In the genomic region with DNA sequence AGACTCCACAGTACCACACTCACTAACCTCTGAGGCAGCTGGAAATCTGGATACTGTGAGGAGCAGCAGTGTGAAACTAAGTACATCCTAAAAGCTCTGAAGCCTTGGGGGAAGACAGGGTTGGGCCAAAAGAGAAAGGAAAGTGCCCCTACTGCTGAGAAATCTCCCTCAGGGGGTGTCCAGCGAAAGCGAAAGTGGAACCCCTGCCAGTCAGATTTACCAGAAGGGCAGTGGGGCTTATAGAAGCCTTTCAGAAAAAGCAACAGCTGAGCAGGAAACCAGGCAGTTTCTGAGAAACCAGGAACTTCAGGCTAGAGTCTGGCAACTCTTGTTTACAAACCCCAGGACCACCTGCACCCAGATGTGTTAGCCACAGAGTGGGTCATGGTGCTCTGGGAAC, we compare ENCODE assay signal across 9 mouse cellular contexts.
A peak's percentile ranks its signal among the peaks of the same experiment; 100 is the strongest.
DNase-seq lines count a peak whose midpoint lies in the region; ATAC-seq and TF ChIP-seq lines count a peak whose summit lies in the region.
"Had no signal": no experiment of that assay in that cellular context is flagged by ENCODE, and none has a peak within 500 bp of the region (broad histone marks: within the 10 kb centered on the region; RNA-seq: fewer than 3 reads in every experiment).

No protein-coding gene starts in this region.

- H3K4me2 ChIP-seq in embryonic facial prominence, embryonic 15.5 days (replicated peaks): 0 out of 2 replicates have a peak overlapping the region, but pooled peaks have one; percentile 4
- no peak overlapping the region for H3K4me2 ChIP-seq in kidney, embryonic 15.5 days
- H3K4me2 ChIP-seq in myocyte (ENCODE audit: low read depth): peak overlapping the region; percentile 57
- H3K4me2 ChIP-seq: hindbrain, embryonic 15.5 days had no signal

- H3K4me3 ChIP-seq in layer of hippocampus, adult 2 months: no peak overlapping the region
- H3K4me3 ChIP-seq in embryonic facial prominence, embryonic 15.5 days (replicated peaks): no peak overlapping the region
- no peak overlapping the region for H3K4me3 ChIP-seq in kidney, embryonic 15.5 days (replicated peaks)
- no peak overlapping the region for H3K4me3 ChIP-seq in myocyte
- H3K4me3 ChIP-seq: hindbrain, embryonic 15.5 days had no signal

- no peak for ATAC-seq in embryonic facial prominence, embryonic 15.5 days (ENCODE audit: insufficient number of reproducible peaks, low FRiP score, low TSS enrichment, low read depth)
- ATAC-seq in kidney, embryonic 15.5 days (replicated peaks; ENCODE audit: low FRiP score): no peak

- peak overlapping the region; percentile 70 for H3K27ac ChIP-seq in layer of hippocampus, adult 2 months
- no peak overlapping the region for H3K27ac ChIP-seq in embryonic facial prominence, embryonic 15.5 days (replicated peaks)
- H3K27ac ChIP-seq in kidney, embryonic 15.5 days: peak overlapping the region; percentile 58
- H3K27ac ChIP-seq: hindbrain, embryonic 15.5 days had no signal

- no peaks in the 10 kb centered on the region for H3K79me2 ChIP-seq in myocyte (ENCODE audit: control insufficient read depth, insufficient read depth)

- no peaks in the 10 kb centered on the region for H3K9me3 ChIP-seq in embryonic facial prominence, embryonic 15.5 days (replicated peaks)
- H3K9me3 ChIP-seq in kidney, embryonic 15.5 days (replicated peaks): no peaks in the 10 kb centered on the region
- H3K9me3 ChIP-seq: hindbrain, embryonic 15.5 days had no signal

- TF ChIP-seq CTCF in layer of hippocampus, adult 2 months (conservative IDR thresholded peaks at IDR 0.05): no peak

- H3ac ChIP-seq in myocyte (ENCODE audit: control insufficient read depth, insufficient read length): no peak overlapping the region

- H3K9ac ChIP-seq in embryonic facial prominence, embryonic 15.5 days: no peak overlapping the region
- no peak overlapping the region for H3K9ac ChIP-seq in kidney, embryonic 15.5 days
- H3K9ac ChIP-seq: hindbrain, embryonic 15.5 days had no signal

- no peak for DNase-seq in layer of hippocampus, adult 2 months (ENCODE audit: low spot score in 2 of 2)
- no peak for DNase-seq in layer of hippocampus, adult 18-20 months (ENCODE audit: low spot score in 2 of 2)
- DNase-seq in cerebellum, postnatal 14 days: no peak
- no peak for DNase-seq in embryo, embryonic 10.5 days (ENCODE audit: low spot score)
- no peak for DNase-seq in frontal cortex, postnatal 36 days (ENCODE audit: low spot score in 2 of 2)

- H3K4me1 ChIP-seq in embryonic facial prominence, embryonic 15.5 days: 0 out of 2 replicates have a peak, but pooled peaks cover 7% of the 10 kb centered on the region
- peaks cover 12% of the 10 kb centered on the region; the same call in 1 of the 2 replicates for H3K4me1 ChIP-seq in kidney, embryonic 15.5 days
- H3K4me1 ChIP-seq: hindbrain, embryonic 15.5 days had no signal

- 22% methylated on average over 2 of the region's 2 CpGs for WGBS in embryonic facial prominence, embryonic 15.5 days
- 76% methylated on average over 2 of the region's 2 CpGs for WGBS in kidney, embryonic 15.5 days

- H3K27me3 ChIP-seq in embryonic facial prominence, embryonic 15.5 days: no peaks in the 10 kb centered on the region
- no peaks in the 10 kb centered on the region for H3K27me3 ChIP-seq in kidney, embryonic 15.5 days
- no peaks in the 10 kb centered on the region for H3K27me3 ChIP-seq in myocyte (ENCODE audit: control insufficient read depth, insufficient read depth, insufficient read length)
- H3K27me3 ChIP-seq: hindbrain, embryonic 15.5 days had no signal

- H3K36me3 ChIP-seq in embryonic facial prominence, embryonic 15.5 days: no peaks in the 10 kb centered on the region
- H3K36me3 ChIP-seq in kidney, embryonic 15.5 days: no peaks in the 10 kb centered on the region
- H3K36me3 ChIP-seq in myocyte (ENCODE audit: control insufficient read depth, insufficient read depth): no peaks in the 10 kb centered on the region
- H3K36me3 ChIP-seq: hindbrain, embryonic 15.5 days had no signal

- TF ChIP-seq POLR2A in myocyte (IDR thresholded peaks at IDR 0.05; ENCODE audit: insufficient read length, low read depth): no peak

TF ChIP-seq in myocyte, 11 proteins besides CTCF, POLR2A, EP300 and RAD21:
- TF ChIP-seq MYOD1 (IDR thresholded peaks at IDR 0.05; ENCODE audit: control insufficient read depth in 1 of 3, insufficient read length in 2 of 3, low read depth in 2 of 3) (no peak), MYOG (IDR thresholded peaks at IDR 0.05; ENCODE audit: control insufficient read depth in 1 of 3, insufficient read depth in 1 of 3, insufficient read length in 2 of 3, low read depth in 2 of 3) (no peak), CEBPB (IDR thresholded peaks at IDR 0.05; ENCODE audit: insufficient read depth, poor library complexity, severe bottlenecking) (no peak)
